Mouse (Mus musculus) olfactory bulb, adult 2 months (tissue): ENCODE measurements around the gene Ubash3b.

Experiments
- CTCF ChIP-seq: fragments of 200-500 bp; IDR thresholded peaks from 2 replicates; pipeline ENCODE4 v1.5.1; 2012; ENCODE audit warnings: low read depth, mild to moderate bottlenecking, low read length, moderate library complexity; ENCODE audit not compliant: insufficient read depth
- POLR2A ChIP-seq: fragments of 200-500 bp; IDR thresholded peaks from 2 replicates; pipeline ENCODE4 v1.6.1; 2012; ENCODE audit warnings: mild to moderate bottlenecking, low read depth, low read length, moderate library complexity; ENCODE audit not compliant: insufficient read depth

GRCm38 (mm10) chr9:41161413-41161812, at the start of gene Ubash3b:
- TF ChIP-seq CTCF, result no peak
- TF ChIP-seq POLR2A, result no peak
